Mouse (Mus musculus) intestine, embryonic 14.5 days (tissue): ENCODE data around the gene Fam13c. TPM values are rescaled to one million over a fixed set of nuclear protein-coding genes. Genes with fewer than 3 reads are reported as not detected.
A peak's percentile ranks its signal among the peaks of the same experiment; 100 is the strongest.

ENCODE experiments used
- ATAC-seq: fragments of 200-750 bp; cut with Nextera tagmentation; replicated peaks from 2 replicates; pipeline ENCODE4 v1.8.0; 2017; ENCODE audit warnings: low read depth, moderate number of reproducible peaks, moderate TSS enrichment, moderate library complexity; ENCODE audit not compliant: low FRiP score, low TSS enrichment
- DNase-seq: peaks from one replicate; pipeline ENCODE4 v3.0.0-alpha.2; 2018; ENCODE audit warnings: low spot score
- H3K27ac ChIP-seq: fragments of 300-500 bp; sonication (generic); 2 replicates; pipeline ENCODE4 v1.5.1; 2014; ENCODE audit warnings: low read depth, mild to moderate bottlenecking, control low read depth
- H3K27me3 ChIP-seq: fragments of 300-500 bp; sonication (generic); replicated peaks from 2 replicates; pipeline ENCODE4 v1.6.1; 2014; ENCODE audit warnings: low read length, control low read depth; ENCODE audit not compliant: control insufficient read depth, insufficient read depth
- H3K36me3 ChIP-seq: fragments of 300-500 bp; sonication (generic); 2 replicates; pipeline ENCODE4 v1.6.1; 2014; ENCODE audit warnings: low read length, control low read depth; ENCODE audit not compliant: control insufficient read depth, insufficient read depth
- H3K4me1 ChIP-seq: fragments of 300-500 bp; sonication (generic); replicated peaks from 2 replicates; pipeline ENCODE4 v1.6.1; 2014; ENCODE audit warnings: low read length, control low read depth, mixed read lengths; ENCODE audit not compliant: control insufficient read depth, insufficient read depth
- H3K4me2 ChIP-seq: fragments of 300-500 bp; sonication (generic); 2 replicates; pipeline ENCODE4 v1.6.1; 2014; ENCODE audit warnings: low read length
- H3K4me3 ChIP-seq: fragments of 300-500 bp; sonication (generic); 2 replicates; pipeline ENCODE4 v1.5.1; 2014; ENCODE audit warnings: low read depth, low read length, control low read depth, mixed read lengths
- H3K9ac ChIP-seq: fragments of 300-500 bp; sonication (generic); 2 replicates; pipeline ENCODE4 v1.6.1; 2014; ENCODE audit warnings: mild to moderate bottlenecking, low read length
- H3K9me3 ChIP-seq: fragments of 300-500 bp; sonication (generic); 2 replicates; pipeline ENCODE4 v1.6.1; 2016; ENCODE audit warnings: low read length, control low read depth; ENCODE audit not compliant: control insufficient read depth
- WGBS: fragments of 180-500 bp; shearing (Covaris S2); extraction: QIAGEN DNeasy Blood & Tissue Kit; methylation state at CpG from one replicate; pipeline ENCODE4 v1.1.7; 2014; 5-methylcytosine and 5-hydroxymethylcytosine counted together
- polyA plus RNA-seq: library from polyadenylated mRNA; unstranded; fragments of >200 nt; fragmentation: Nextera tagmentation; extraction: Ambion mirVana; gene quantifications from 2 replicates; pipeline ENCODE4 v1.2.1, GENCODE M21; 2014

Fam13c gene
- 9.7 and 11.7 TPM in 2 replicates for polyA plus RNA-seq

DNA sequence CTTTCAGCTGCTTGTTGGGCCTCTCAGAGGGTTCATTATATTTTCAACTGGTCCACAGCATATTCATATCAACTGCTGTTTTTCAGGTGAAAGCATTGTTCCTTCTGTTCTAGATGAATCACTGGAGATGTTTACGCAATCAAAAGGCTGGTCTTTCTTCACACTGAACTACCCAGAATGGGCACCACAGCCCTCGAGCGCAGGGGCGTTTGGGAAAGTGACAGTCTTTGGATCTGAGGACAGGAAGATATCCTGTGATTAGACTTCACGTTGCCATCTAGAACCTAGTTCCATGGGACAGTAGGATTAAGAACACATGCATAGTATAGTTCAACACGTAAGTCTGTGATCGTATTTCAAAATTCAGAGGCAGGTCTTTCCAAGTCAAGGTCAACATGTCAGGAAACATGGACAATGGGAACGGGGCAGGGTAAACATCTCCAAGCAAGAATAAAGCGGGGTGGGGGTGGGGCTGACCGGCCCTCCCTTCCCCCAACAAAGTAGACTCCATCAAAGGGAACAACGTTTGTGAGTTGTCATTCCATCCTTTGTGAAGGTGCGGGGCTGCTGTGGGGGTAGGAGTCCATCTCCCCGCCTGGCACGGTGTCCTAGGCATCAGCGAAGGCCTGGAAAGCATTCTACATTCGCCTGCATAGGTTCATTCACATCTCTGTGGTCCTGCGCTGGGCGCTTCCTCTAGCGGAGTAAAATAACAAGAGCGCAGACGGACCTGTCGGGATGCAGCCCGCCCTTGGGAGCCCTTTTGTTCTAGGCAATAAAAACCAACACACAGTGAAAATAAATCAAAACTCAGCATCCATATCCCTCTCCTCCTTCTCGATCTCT, at the start of gene Fam13c:
Fam13c (plus strand) TSS at position 806 of the 846 bp plus-strand sequence.
- Histone ChIP-seq H3K9ac (peak within 1 kb of the TSS; percentile 74), H3K9me3 (no peaks in the 10 kb centered on the region), H3K27ac (peak within 1 kb of the TSS; percentile 78), H3K27me3 (no peaks in the 10 kb centered on the region), H3K4me1 (peaks cover 2% of the 10 kb centered on the region; the same call in 1 of the 2 replicates), H3K4me3 (peak within 1 kb of the TSS; percentile 71), H3K36me3 (no peaks in the 10 kb centered on the region), H3K4me2 (peak within 1 kb of the TSS; percentile 93)
- WGBS: 15% methylated on average over 24 of the region's 24 CpGs
- peak; percentile 38; the same call in 1 of the 2 replicates for ATAC-seq
- no peak for DNase-seq

GRCm38 (mm10) chr10:70395900-70396299, 44.4 kb upstream of the Fam13c start:
- Histone ChIP-seq H3K27ac (no peak overlapping the region), H3K27me3 (no peaks in the 10 kb centered on the region), H3K4me3 (no peak overlapping the region), H3K4me1 (no peaks in the 10 kb centered on the region), H3K9me3 (peaks cover 9% of the 10 kb centered on the region), H3K4me2 (no peak overlapping the region), H3K36me3 (no peaks in the 10 kb centered on the region), H3K9ac (no peak overlapping the region)
- WGBS: 74% methylated on average over 5 of the region's 5 CpGs
- no peak for ATAC-seq
- DNase-seq: no peak

- no peaks in the 10 kb centered on the region for H3K27me3 ChIP-seq
- H3K4me3 ChIP-seq: no peak overlapping the region
- H3K4me2 ChIP-seq: no peak overlapping the region
- no peaks in the 10 kb centered on the region for H3K36me3 ChIP-seq
- H3K4me1 ChIP-seq: no peaks in the 10 kb centered on the region
- H3K9ac ChIP-seq: no peak overlapping the region
- DNase-seq (no peak), ATAC-seq (no peak)
- 92% methylated on average over 6 of the region's 6 CpGs for WGBS
- H3K27ac ChIP-seq: no peak overlapping the region
- peaks cover 9% of the 10 kb centered on the region for H3K9me3 ChIP-seq
These were observed 42.1 kb upstream of the Fam13c start for GRCm38 (mm10) chr10:70398224-70398623.

DNA sequence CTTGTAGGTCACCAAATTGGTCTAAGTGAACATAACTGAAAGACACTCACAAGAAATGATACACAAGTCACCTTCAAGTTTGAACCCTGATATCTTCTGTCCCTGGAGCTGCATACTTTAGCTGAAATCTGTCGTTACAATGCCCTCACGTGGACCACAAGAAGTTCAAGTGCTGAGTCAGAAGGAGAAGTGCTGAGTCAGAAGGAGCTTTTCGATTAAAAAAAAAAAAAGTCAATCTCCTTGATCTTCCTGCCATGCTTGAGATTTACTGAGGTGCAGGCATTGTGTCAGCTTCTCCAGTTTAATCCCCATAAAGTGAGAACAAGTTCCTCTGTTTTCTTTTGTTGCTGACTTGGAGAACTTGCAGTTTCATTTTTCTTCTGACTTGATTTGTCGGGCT, 38.3 kb upstream of the Fam13c start:
- Histone ChIP-seq H3K9ac (no peak overlapping the region), H3K27ac (no peak overlapping the region), H3K9me3 (peaks cover 6% of the 10 kb centered on the region; the same call in 1 of the 2 replicates), H3K36me3 (no peaks in the 10 kb centered on the region), H3K4me3 (no peak overlapping the region), H3K27me3 (no peaks in the 10 kb centered on the region), H3K4me2 (no peak overlapping the region), H3K4me1 (no peaks in the 10 kb centered on the region)
- WGBS: 79% methylated on average over 4 of the region's 4 CpGs
- no peak for DNase-seq
- no peak for ATAC-seq

- Histone ChIP-seq H3K4me2 (no peak overlapping the region), H3K9me3 (peaks cover 6% of the 10 kb centered on the region; the same call in 1 of the 2 replicates), H3K4me3 (no peak overlapping the region), H3K4me1 (no peaks in the 10 kb centered on the region), H3K9ac (no peak overlapping the region), H3K27ac (no peak overlapping the region), H3K36me3 (no peaks in the 10 kb centered on the region), H3K27me3 (no peaks in the 10 kb centered on the region)
- DNase-seq (no peak), ATAC-seq (no peak)
- WGBS: 83% methylated on average over 4 of the region's 4 CpGs
These were observed 37.6 kb upstream of the Fam13c start for GRCm38 (mm10) chr10:70402711-70403110.

DNA sequence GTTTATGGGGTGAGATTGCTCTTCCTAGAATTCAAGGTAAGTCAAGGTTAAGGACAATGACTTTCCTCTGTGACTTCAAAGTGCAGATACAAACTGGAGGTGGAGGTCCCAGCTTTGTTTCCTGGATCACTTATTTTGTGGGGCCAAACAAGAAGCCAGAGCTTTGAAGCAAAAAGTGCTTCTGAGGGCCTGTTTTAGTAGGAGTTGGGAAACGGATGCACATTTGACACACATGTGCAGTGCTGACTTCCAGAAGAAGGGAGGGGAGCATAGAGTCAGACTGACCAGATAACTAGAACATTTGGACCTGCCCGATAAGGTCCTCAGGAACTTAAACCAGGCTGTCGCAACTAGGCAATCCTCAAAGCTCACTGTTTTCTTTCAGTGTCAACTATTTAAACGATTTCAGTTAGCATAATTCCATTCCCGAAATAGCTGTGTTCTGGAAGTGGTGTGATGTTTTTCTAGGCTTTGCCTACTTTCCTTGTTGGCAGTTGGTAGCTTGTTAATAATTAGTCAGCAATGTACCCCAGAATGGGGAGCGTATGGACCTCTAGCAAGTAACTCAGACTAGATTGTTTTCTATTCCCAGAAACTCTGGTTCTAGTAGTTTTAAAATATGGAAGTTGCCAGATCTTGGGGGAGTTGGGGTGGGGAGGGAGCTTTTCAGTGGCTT, 22.3 kb upstream of the Fam13c start:
- no peak for DNase-seq
- H3K27me3 ChIP-seq: no peaks in the 10 kb centered on the region
- H3K9me3 ChIP-seq: no peaks in the 10 kb centered on the region
- ATAC-seq: no peak
- H3K4me3 ChIP-seq: no peak overlapping the region
- no peak overlapping the region for H3K27ac ChIP-seq
- H3K36me3 ChIP-seq: no peaks in the 10 kb centered on the region
- no peak overlapping the region for H3K4me2 ChIP-seq
- 67% methylated on average over 6 of the region's 6 CpGs for WGBS
- H3K9ac ChIP-seq: no peak overlapping the region
- no peaks in the 10 kb centered on the region for H3K4me1 ChIP-seq

- ATAC-seq: no peak
- 53% methylated on average over 15 of the region's 15 CpGs for WGBS
- H3K36me3 ChIP-seq: no peaks in the 10 kb centered on the region
These were observed 20.7 kb upstream of the Fam13c start for GRCm38 (mm10) chr10:70419282-70420264.

GRCm38 (mm10) chr10:70426373-70426772, 13.9 kb upstream of the Fam13c start:
- no peaks in the 10 kb centered on the region for H3K9me3 ChIP-seq
- no peak overlapping the region for H3K4me3 ChIP-seq
- no peak overlapping the region for H3K9ac ChIP-seq
- ATAC-seq (no peak), DNase-seq (no peak)
- no peak overlapping the region for H3K27ac ChIP-seq
- no peak overlapping the region for H3K4me2 ChIP-seq
- WGBS: 30% methylated on average over 3 of the region's 3 CpGs
- no peaks in the 10 kb centered on the region for H3K27me3 ChIP-seq
- H3K4me1 ChIP-seq: peaks cover 6% of the 10 kb centered on the region; the same call in 1 of the 2 replicates
- no peaks in the 10 kb centered on the region for H3K36me3 ChIP-seq

More at GRCm38 (mm10) chr10:70419282-70420264, 20.7 kb upstream of the Fam13c start:
- DNase-seq: no peak
- Histone ChIP-seq H3K4me3 (no peak overlapping the region), H3K27me3 (no peaks in the 10 kb centered on the region), H3K4me1 (no peaks in the 10 kb centered on the region), H3K27ac (no peak overlapping the region), H3K9ac (no peak overlapping the region), H3K4me2 (no peak overlapping the region), H3K9me3 (no peaks in the 10 kb centered on the region)
